Mouse (Mus musculus): Measurements from ENCODE around the gene Disp1. TPM values are rescaled to one million over a fixed set of nuclear protein-coding genes. Genes with fewer than 3 reads are reported as not detected.

The Disp1 gene
- polyA plus RNA-seq, 2 experiments, result 34.7 to 47.3 TPM

DNA sequence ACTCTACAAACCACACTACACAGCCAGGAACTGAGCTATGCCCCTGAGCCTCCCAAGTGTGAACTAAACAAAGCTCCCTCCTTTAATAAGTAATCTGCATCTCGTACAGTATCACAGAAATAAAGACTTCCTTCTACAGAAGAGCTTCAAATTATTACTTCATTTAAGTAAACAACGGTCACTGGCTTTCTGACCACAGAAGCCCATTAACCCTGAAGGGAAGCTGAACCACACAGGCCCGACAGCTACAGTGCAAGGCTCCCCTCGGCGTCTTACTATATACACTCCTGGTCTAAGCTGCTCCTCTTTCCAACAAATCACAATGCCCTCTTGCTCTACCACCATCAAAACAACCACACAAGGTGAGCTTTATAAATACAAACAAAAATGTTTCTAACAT lies 50.2 kb downstream of the Disp1 start:
- Histone ChIP-seq H3K4me1 (ENCODE audit: control insufficient read depth, insufficient read depth, low read length) (peaks cover 13% of the 10 kb centered on the region), H3K9me3 (ENCODE audit: control insufficient read depth, low read length) (no peaks in the 10 kb centered on the region)
- WGBS, result 69% methylated on average over 5 of the region's 5 CpGs

GRCm38 (mm10) chr1:183168465-183168864 lies 52.9 kb downstream of the Disp1 start:
- Histone ChIP-seq H3K27me3 (ENCODE audit: control insufficient read depth, insufficient read depth, low read length) (no peaks in the 10 kb centered on the region), H3K9me3 (ENCODE audit: control insufficient read depth, low read length) (no peaks in the 10 kb centered on the region), H3K36me3 (ENCODE audit: control insufficient read depth, insufficient read depth, low read length) (0 out of 2 replicates have a peak, but pooled peaks cover 14% of the 10 kb centered on the region), H3K27ac (replicated peaks; ENCODE audit: low read depth, low read length) (peak overlapping the region; percentile 35; the same call in 1 of the 2 replicates), H3K9ac (ENCODE audit: low read depth, low read length, severe bottlenecking) (no peak overlapping the region), H3K4me2 (replicated peaks; ENCODE audit: low read depth, low read length, severe bottlenecking) (no peak overlapping the region), H3K4me1 (ENCODE audit: control insufficient read depth, insufficient read depth, low read length) (peaks cover 31% of the 10 kb centered on the region), H3K4me3 (replicated peaks; ENCODE audit: low read length) (no peak overlapping the region)
- DNase-seq (ENCODE audit: low spot score), result no peak
- TF ChIP-seq POLR2A (IDR thresholded peaks at IDR 0.05; ENCODE audit: borderline replicate concordance, extremely low read depth, insufficient read depth, insufficient read length), result no peak
- peak; percentile 38; the same call in 1 of the 2 replicates for ATAC-seq (ENCODE audit: low FRiP score, low read depth)
- WGBS, result 16% methylated on average over 6 of the region's 6 CpGs

More for the DNA sequence above, 50.2 kb downstream of the Disp1 start:
- Histone ChIP-seq H3K4me3 (replicated peaks; ENCODE audit: low read length) (no peak overlapping the region), H3K4me2 (replicated peaks; ENCODE audit: low read depth, low read length, severe bottlenecking) (no peak overlapping the region), H3K36me3 (ENCODE audit: control insufficient read depth, insufficient read depth, low read length) (0 out of 2 replicates have a peak, but pooled peaks cover 14% of the 10 kb centered on the region), H3K27ac (replicated peaks; ENCODE audit: low read depth, low read length) (no peak overlapping the region), H3K9ac (ENCODE audit: low read depth, low read length, severe bottlenecking) (no peak overlapping the region), H3K27me3 (ENCODE audit: control insufficient read depth, insufficient read depth, low read length) (no peaks in the 10 kb centered on the region)
- TF ChIP-seq POLR2A (IDR thresholded peaks at IDR 0.05; ENCODE audit: borderline replicate concordance, extremely low read depth, insufficient read depth, insufficient read length), result no peak
- no peak for DNase-seq (ENCODE audit: low spot score)
- ATAC-seq (ENCODE audit: low FRiP score, low read depth), result no peak

DNA sequence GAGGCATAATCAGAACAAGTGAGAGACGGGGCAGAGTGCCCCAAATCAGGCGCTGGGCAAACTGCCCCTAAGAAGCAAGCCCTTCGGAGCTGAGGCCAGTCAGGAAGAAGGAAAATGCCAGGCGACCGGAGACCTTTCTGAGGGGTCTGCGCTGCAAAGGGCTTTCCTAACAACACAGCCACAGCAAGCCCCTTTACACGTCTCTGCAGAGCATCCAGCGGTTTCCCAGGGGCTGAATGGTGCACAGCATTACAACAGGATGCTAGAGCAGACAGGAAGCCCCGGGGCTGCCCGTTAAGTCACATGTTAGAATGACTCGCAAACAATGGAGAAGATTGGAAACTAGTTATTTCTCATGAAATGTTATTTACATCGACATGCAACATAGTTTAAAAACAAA lies 53.5 kb downstream of the Disp1 start:
- H3K27ac ChIP-seq (replicated peaks; ENCODE audit: low read depth, low read length), result no peak overlapping the region
- peaks cover 33% of the 10 kb centered on the region for H3K4me1 ChIP-seq (ENCODE audit: control insufficient read depth, insufficient read depth, low read length)
- no peak overlapping the region for H3K9ac ChIP-seq (ENCODE audit: low read depth, low read length, severe bottlenecking)

GRCm38 (mm10) chr1:183166700-183167099 lies 54.6 kb downstream of the Disp1 start:
- ATAC-seq (ENCODE audit: low FRiP score, low read depth), result no peak
- no peak for DNase-seq (ENCODE audit: low spot score)
- Histone ChIP-seq H3K9me3 (ENCODE audit: control insufficient read depth, low read length) (no peaks in the 10 kb centered on the region), H3K4me2 (replicated peaks; ENCODE audit: low read depth, low read length, severe bottlenecking) (no peak overlapping the region), H3K4me1 (ENCODE audit: control insufficient read depth, insufficient read depth, low read length) (peaks cover 34% of the 10 kb centered on the region), H3K27me3 (ENCODE audit: control insufficient read depth, insufficient read depth, low read length) (no peaks in the 10 kb centered on the region), H3K36me3 (ENCODE audit: control insufficient read depth, insufficient read depth, low read length) (0 out of 2 replicates have a peak, but pooled peaks cover 6% of the 10 kb centered on the region), H3K9ac (ENCODE audit: low read depth, low read length, severe bottlenecking) (no peak overlapping the region), H3K4me3 (replicated peaks; ENCODE audit: low read length) (no peak overlapping the region), H3K27ac (replicated peaks; ENCODE audit: low read depth, low read length) (no peak overlapping the region)
- no peak for TF ChIP-seq POLR2A (IDR thresholded peaks at IDR 0.05; ENCODE audit: borderline replicate concordance, extremely low read depth, insufficient read depth, insufficient read length)
- 84% methylated on average over 5 of the region's 5 CpGs for WGBS

More for the DNA sequence above, 53.5 kb downstream of the Disp1 start:
- Histone ChIP-seq H3K4me3 (replicated peaks; ENCODE audit: low read length) (no peak overlapping the region), H3K4me2 (replicated peaks; ENCODE audit: low read depth, low read length, severe bottlenecking) (no peak overlapping the region), H3K36me3 (ENCODE audit: control insufficient read depth, insufficient read depth, low read length) (0 out of 2 replicates have a peak, but pooled peaks cover 11% of the 10 kb centered on the region), H3K27me3 (ENCODE audit: control insufficient read depth, insufficient read depth, low read length) (no peaks in the 10 kb centered on the region), H3K9me3 (ENCODE audit: control insufficient read depth, low read length) (no peaks in the 10 kb centered on the region)
- TF ChIP-seq POLR2A (IDR thresholded peaks at IDR 0.05; ENCODE audit: borderline replicate concordance, extremely low read depth, insufficient read depth, insufficient read length), result no peak
- ATAC-seq (ENCODE audit: low FRiP score, low read depth) (no peak), DNase-seq (ENCODE audit: low spot score) (no peak)
- 42% methylated on average over 12 of the region's 12 CpGs for WGBS

GRCm38 (mm10) chr1:183164648-183165071 lies 56.7 kb downstream of the Disp1 start:
- TF ChIP-seq POLR2A (IDR thresholded peaks at IDR 0.05; ENCODE audit: borderline replicate concordance, extremely low read depth, insufficient read depth, insufficient read length), result no peak
- peak; percentile 53 for DNase-seq (ENCODE audit: low spot score)
- peaks cover 3% of the 10 kb centered on the region; the same call in 1 of the 2 replicates for H3K36me3 ChIP-seq (ENCODE audit: control insufficient read depth, insufficient read depth, low read length)
- 0 out of 2 replicates have a peak overlapping the region, but pooled peaks have one; percentile 16 for H3K27ac ChIP-seq (replicated peaks; ENCODE audit: low read depth, low read length)
- H3K4me3 ChIP-seq (replicated peaks; ENCODE audit: low read length), result no peak overlapping the region
- no peaks in the 10 kb centered on the region for H3K27me3 ChIP-seq (ENCODE audit: control insufficient read depth, insufficient read depth, low read length)
- ATAC-seq (ENCODE audit: low FRiP score, low read depth), result no peak
- H3K9me3 ChIP-seq (ENCODE audit: control insufficient read depth, low read length), result no peaks in the 10 kb centered on the region
- H3K4me1 ChIP-seq (ENCODE audit: control insufficient read depth, insufficient read depth, low read length), result peaks cover 39% of the 10 kb centered on the region
- H3K4me2 ChIP-seq (replicated peaks; ENCODE audit: low read depth, low read length, severe bottlenecking), result no peak overlapping the region
- no peak overlapping the region for H3K9ac ChIP-seq (ENCODE audit: low read depth, low read length, severe bottlenecking)
- WGBS, result 23% methylated on average over 8 of the region's 8 CpGs

All from limb, embryonic 14.5 days (tissue).